8 mouse cellular contexts compared by ENCODE assay signal in genomic region chr4:103571721-103572352, GRCm38 (mm10). TPM values are rescaled to one million over a fixed set of nuclear protein-coding genes. Genes with fewer than 3 reads are reported as not detected.
DNase-seq lines count a peak whose midpoint lies in the region; ATAC-seq lines count a peak whose summit lies in the region.

No protein-coding gene starts in this region.

- H3K27ac ChIP-seq in kidney, embryonic 16.5 days (ENCODE audit: low read length), result no peak overlapping the region

- ATAC-seq in kidney, embryonic 16.5 days (ENCODE audit: low FRiP score, low TSS enrichment), result 0 out of 2 replicates have a peak, but pooled peaks have one; percentile 49

- no peaks in the 10 kb centered on the region for H3K4me1 ChIP-seq in kidney, embryonic 16.5 days (ENCODE audit: insufficient read depth, low read length)

- no peak overlapping the region for H3K9ac ChIP-seq in kidney, embryonic 16.5 days (replicated peaks; ENCODE audit: low read length)

- DNase-seq in kidney, adult 18-20 months, result no peak
- DNase-seq in NIH3T3 (ENCODE audit: low read depth), result peak; percentile 71
- DNase-seq in adrenal gland, postnatal 36 days, result peak; percentile 34 to 58
- DNase-seq in lung, postnatal 36 days, result peak; percentile 2
- DNase-seq in right cerebral cortex, postnatal 10 days (ENCODE audit: low spot score in 2 of 2), result no peak
- no peak for DNase-seq in spleen, adult 12 weeks (ENCODE audit: low spot score)
- DNase-seq in urinary bladder, postnatal 25 days (ENCODE audit: low spot score), result no peak

- H3K36me3 ChIP-seq in kidney, embryonic 16.5 days (ENCODE audit: insufficient read depth, low read length), result no peaks in the 10 kb centered on the region

- H3K9me3 ChIP-seq in kidney, embryonic 16.5 days (ENCODE audit: low read length), result no peaks in the 10 kb centered on the region

- no peaks in the 10 kb centered on the region for H3K27me3 ChIP-seq in kidney, embryonic 16.5 days (ENCODE audit: insufficient read depth, low read length)

- 59% methylated on average over 4 of the region's 4 CpGs for WGBS in kidney, embryonic 16.5 days

- H3K4me2 ChIP-seq in kidney, embryonic 16.5 days (replicated peaks; ENCODE audit: low read depth, low read length), result no peak overlapping the region

- H3K4me3 ChIP-seq in kidney, embryonic 16.5 days (ENCODE audit: low read length), result no peak overlapping the region

RNA-seq across cellular contexts. Expression of gene Dab1, which starts 47.3 kb away (rescaled TPM):
- 20.6 and 23.2 TPM in 2 replicates for polyA plus RNA-seq in kidney, embryonic 16.5 days (2015; fragmentation: Nextera tagmentation; extraction: Ambion mirVana)
- under 1 TPM; 0.49 to 0.86 TPM for total RNA-seq in adrenal gland, postnatal 36 days (2021)

Comparison
In these comparisons a context has a peak if more than half of its experiments do, and no peak if none do; other contexts are left out.
1. DNase-seq: peak in NIH3T3 (single experiment), adrenal gland, postnatal 36 days (2 of 2) and lung, postnatal 36 days (single experiment); none in kidney, adult 18-20 months (single experiment), right cerebral cortex, postnatal 10 days (0 of 2), spleen, adult 12 weeks (single experiment) and urinary bladder, postnatal 25 days (single experiment).